Mouse (Mus musculus) erythroblast, embryonic 14.5 days (primary cell): ENCODE results near the gene Maml1.

ENCODE experiments used
- GATA1 ChIP-seq: IDR thresholded peaks from 2 replicates; pipeline ENCODE4 v1.6.1; 2012; ENCODE audit warnings: low read length, inconsistent platforms, mixed read lengths
- TAL1 ChIP-seq: IDR thresholded peaks from 3 replicates; pipeline ENCODE4 v1.6.1; 2012; ENCODE audit warnings: low read length, inconsistent platforms, mixed read lengths

DNA sequence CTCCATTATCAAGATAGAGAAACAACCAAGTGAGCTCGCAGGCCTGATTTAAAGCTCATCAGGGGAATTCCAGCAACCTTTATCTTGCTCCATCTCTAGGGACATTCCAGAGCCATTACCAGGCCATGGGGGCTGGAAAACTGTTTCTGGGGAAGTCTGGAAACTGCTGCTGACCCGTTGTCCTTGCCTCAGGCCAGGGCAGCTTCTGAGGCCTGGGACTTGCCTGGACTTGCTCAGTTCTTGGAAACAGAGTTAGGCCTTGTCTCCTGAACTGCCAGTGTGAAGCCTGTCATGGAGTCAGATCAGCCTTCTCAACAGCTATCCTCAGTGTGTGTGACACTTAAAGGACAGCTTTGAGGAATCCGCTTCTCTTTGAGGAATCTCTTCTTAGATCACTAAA is 39.9 kb downstream of the Maml1 start:
- TF ChIP-seq TAL1 (no peak), GATA1 (no peak)
